Mouse (Mus musculus): ENCODE data around the gene Vmn1r32. TPM values are rescaled to one million over a fixed set of nuclear protein-coding genes. Genes with fewer than 3 reads are reported as not detected.
A peak's percentile ranks its signal among the peaks of the same experiment; 100 is the strongest.

The Vmn1r32 gene
- total RNA-seq (2015) (not detected in 2 replicates), total RNA-seq (2017) (not detected in 2 replicates)

- ATAC-seq (replicated peaks; ENCODE audit: poor library complexity), result no peak
These were observed at the start of gene Vmn1r32 for GRCm38 (mm10) chr6:66559996-66560395. Gene Vmn1r32, minus strand, starts transcription at chr6:66560096.

GRCm38 (mm10) chr6:66595804-66596203 is 35.9 kb upstream of the Vmn1r32 start:
- ATAC-seq (replicated peaks; ENCODE audit: poor library complexity), result peak; percentile 44; the same call in 1 of the 2 replicates

GRCm38 (mm10) chr6:66535966-66536365 is 23.9 kb downstream of the Vmn1r32 start:
- no peak for ATAC-seq (replicated peaks; ENCODE audit: poor library complexity)

- peak; percentile 89 for ATAC-seq (replicated peaks; ENCODE audit: poor library complexity)
These were observed 24.7 kb downstream of the Vmn1r32 start, which contains the start of gene Mad2l1 for GRCm38 (mm10) chr6:66535028-66535862. Gene Mad2l1, plus strand, starts transcription at chr6:66535390.

GRCm38 (mm10) chr6:66534366-66534941 is 25.4 kb downstream of the Vmn1r32 start:
- ATAC-seq (replicated peaks; ENCODE audit: poor library complexity), result no peak

GRCm38 (mm10) chr6:66533241-66533640 is 26.7 kb downstream of the Vmn1r32 start:
- peak; percentile 37; the same call in 1 of the 2 replicates for ATAC-seq (replicated peaks; ENCODE audit: poor library complexity)

- no peak for ATAC-seq (replicated peaks; ENCODE audit: poor library complexity)
These were observed 31.5 kb downstream of the Vmn1r32 start for GRCm38 (mm10) chr6:66528386-66528785.

GRCm38 (mm10) chr6:66516368-66516767 is 43.5 kb downstream of the Vmn1r32 start:
- ATAC-seq (replicated peaks; ENCODE audit: poor library complexity), result no peak

Other genes starting within 250 kb of the Vmn1r32 start
- 211 TPM in 2 replicates for gene Mad2l1, start 24.7 kb downstream of the Vmn1r32 start, total RNA-seq (2015)
- gene Mad2l1, start 24.7 kb downstream of the Vmn1r32 start, total RNA-seq (2017), result 125 and 137 TPM in 2 replicates
- not detected in 2 replicates for gene Vmn1r33, start 58.2 kb upstream of the Vmn1r32 start, total RNA-seq (2015)
- not detected in 2 replicates for gene Vmn1r33, start 58.2 kb upstream of the Vmn1r32 start, total RNA-seq (2017)
- gene Vmn1r34, start 83.8 kb upstream of the Vmn1r32 start, total RNA-seq (2015), result not detected in 2 replicates
- not detected in 2 replicates for gene Vmn1r34, start 83.8 kb upstream of the Vmn1r32 start, total RNA-seq (2017)
- not detected in 2 replicates for gene Vmn1r35, start 125.8 kb upstream of the Vmn1r32 start, total RNA-seq (2015)
- gene Vmn1r35, start 125.8 kb upstream of the Vmn1r32 start, total RNA-seq (2017), result not detected in 2 replicates
- not detected in 2 replicates for gene Vmn1r36, start 159.1 kb upstream of the Vmn1r32 start, total RNA-seq (2015)
- gene Vmn1r36, start 159.1 kb upstream of the Vmn1r32 start, total RNA-seq (2017), result not detected in 2 replicates
- gene Vmn1r37, start 169.3 kb upstream of the Vmn1r32 start, total RNA-seq (2015), result not detected in 2 replicates
- not detected in 2 replicates for gene Vmn1r37, start 169.3 kb upstream of the Vmn1r32 start, total RNA-seq (2017)
- gene Vmn1r38, start 222.5 kb upstream of the Vmn1r32 start, total RNA-seq (2015), result not detected in 2 replicates
- gene Vmn1r38, start 222.5 kb upstream of the Vmn1r32 start, total RNA-seq (2017), result not detected in 2 replicates

Data from megakaryocyte progenitor cell, adult 5-6 weeks (primary cell).